Mouse (Mus musculus) C2C12 (cell line): ENCODE results near the gene Nup50. TPM values are rescaled to one million over a fixed set of nuclear protein-coding genes. Genes with fewer than 3 reads are reported as not detected.

Source experiments
- H3K27me3 ChIP-seq: one replicate; pipeline ENCODE4 v1.6.1; 2011; ENCODE audit not compliant: control insufficient read depth, insufficient read depth, insufficient read length
- H3K36me3 ChIP-seq: one replicate; pipeline ENCODE4 v1.6.1; 2011; ENCODE audit not compliant: control insufficient read depth, insufficient read depth
- H3K4me3 ChIP-seq: one replicate; pipeline ENCODE4 v1.5.1; 2011; ENCODE audit warnings: mild to moderate bottlenecking, control low read depth; ENCODE audit not compliant: poor library complexity, insufficient read depth, severe bottlenecking
- H3K79me2 ChIP-seq: one replicate; pipeline ENCODE4 v1.6.1; 2011; ENCODE audit not compliant: control insufficient read depth, insufficient read depth
- H3K79me3 ChIP-seq: one replicate; pipeline ENCODE4 v1.6.1; 2011; ENCODE audit warnings: low read depth, control low read depth
- H3ac ChIP-seq: one replicate; pipeline ENCODE3; 2011; ENCODE audit warnings: low read depth; ENCODE audit not compliant: control insufficient read depth, insufficient read length
- CEBPB ChIP-seq: IDR thresholded peaks from one replicate; pipeline ENCODE4 v1.6.1; 2011; ENCODE audit warnings: low read depth, mild to moderate bottlenecking, control low read depth, moderate library complexity
- CTCF ChIP-seq: IDR thresholded peaks from one replicate; pipeline ENCODE4 v1.5.1; 2011; ENCODE audit not compliant: control insufficient read depth, insufficient read depth, insufficient read length
- FOSL1 ChIP-seq: IDR thresholded peaks from one replicate; pipeline ENCODE4 v1.8.0; 2011; ENCODE audit warnings: mild to moderate bottlenecking, low read length; ENCODE audit not compliant: poor library complexity, insufficient read depth, severe bottlenecking
- MAX ChIP-seq: IDR thresholded peaks from one replicate; pipeline ENCODE4 v1.6.1; 2011; ENCODE audit warnings: mild to moderate bottlenecking, control low read depth
- MYOD1 ChIP-seq: IDR thresholded peaks from one replicate; pipeline ENCODE4 v1.6.1; 2011; ENCODE audit warnings: low read depth; ENCODE audit not compliant: control insufficient read depth, insufficient read length
- MYOG ChIP-seq: IDR thresholded peaks from one replicate; pipeline ENCODE4 v1.6.1; 2011; ENCODE audit not compliant: control insufficient read depth, insufficient read length; ENCODE audit errors: extremely low read depth
- USF1 ChIP-seq: IDR thresholded peaks from one replicate; pipeline ENCODE4 v1.6.1; 2011; ENCODE audit warnings: low read depth, mild to moderate bottlenecking, control low read depth, moderate library complexity
- microRNA-seq: library from miRNA; unstranded; fragments of <30 nt; microRNA quantifications from one replicate; pipeline ENCODE4, GENCODE M21; 2019; ENCODE audit warnings: borderline microRNAs expressed
- polyA plus RNA-seq: library from polyadenylated mRNA; unstranded; fragments of >200 nt; fragmentation: generic; extraction: Trizol; gene quantifications from one replicate; pipeline ENCODE4 v1.2.1, GENCODE M21; 2012; ENCODE audit warnings: missing spikeins

The Nup50 gene
- polyA plus RNA-seq, 1 experiment, result 54.0 TPM

DNA sequence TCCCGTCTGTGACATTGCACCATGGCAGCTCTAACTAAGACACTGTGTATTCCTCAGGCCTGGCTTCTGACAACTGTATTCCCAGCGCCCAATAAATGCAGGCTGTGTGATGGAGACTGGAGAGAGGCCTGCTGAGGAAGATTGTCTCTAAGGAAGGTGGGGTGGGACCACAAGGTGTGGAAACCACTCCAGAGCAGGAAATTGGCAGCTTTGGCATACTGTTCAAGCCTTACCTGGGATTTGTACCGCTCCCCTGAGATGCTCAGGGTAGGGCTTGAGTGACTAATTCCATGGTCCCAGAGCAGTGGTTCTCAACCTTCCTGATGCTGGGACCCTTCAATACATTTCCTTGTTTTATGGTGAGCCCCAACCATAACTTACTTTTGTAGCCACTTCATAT is 65.9 kb downstream of the Nup50 start:
- no peaks in the 10 kb centered on the region for H3K27me3 ChIP-seq
- no peaks in the 10 kb centered on the region for H3K36me3 ChIP-seq
- H3K79me2 ChIP-seq, result peaks cover 31% of the 10 kb centered on the region
- no peak overlapping the region for H3ac ChIP-seq
- H3K4me3 ChIP-seq, result no peak overlapping the region
- peaks cover 8% of the 10 kb centered on the region for H3K79me3 ChIP-seq
- no peak for TF ChIP-seq MAX
- no peak for TF ChIP-seq CTCF
- no peak for TF ChIP-seq FOSL1

DNA sequence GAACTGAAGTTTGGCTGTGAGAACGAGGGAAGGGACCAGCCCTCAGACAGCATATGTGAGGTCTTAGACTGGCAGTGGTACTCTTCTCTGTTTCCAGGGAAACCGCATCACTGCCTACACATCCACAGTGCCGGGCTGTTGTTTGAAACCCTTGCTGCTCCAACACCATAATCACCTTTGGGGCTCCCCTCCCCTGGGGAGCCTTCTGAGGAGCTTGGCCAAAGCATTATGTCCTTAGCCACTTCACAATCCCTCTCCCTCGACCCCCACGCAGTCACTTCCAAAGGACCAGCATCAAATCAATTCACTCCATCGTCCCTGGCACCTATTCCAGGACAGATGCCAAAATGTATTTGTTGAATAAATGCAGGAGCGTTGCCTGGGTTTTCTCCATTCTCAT is 66.6 kb downstream of the Nup50 start:
- no peak overlapping the region for H3ac ChIP-seq
- H3K4me3 ChIP-seq, result no peak overlapping the region
- peaks cover 5% of the 10 kb centered on the region for H3K79me3 ChIP-seq
- no peak for TF ChIP-seq MAX
- TF ChIP-seq MYOG, result no peak
- no peak for TF ChIP-seq USF1
- TF ChIP-seq CEBPB, result no peak
- TF ChIP-seq CTCF, result no peak
- no peak for TF ChIP-seq FOSL1
- no peak for TF ChIP-seq MYOD1
- no peaks in the 10 kb centered on the region for H3K36me3 ChIP-seq
- H3K27me3 ChIP-seq, result peaks cover 3% of the 10 kb centered on the region
- H3K79me2 ChIP-seq, result peaks cover 25% of the 10 kb centered on the region

Small RNA genes within 50 kb of the gene (microRNA-seq; reads per million reads assigned to microRNA genes)
- 39.6 reads per million, percentile 68 among the genes with 10 or more reads in this experiment for gene Mir1249

Other genes starting within 250 kb of the Nup50 start
- gene Arhgap8, start 203.4 kb upstream of the Nup50 start, polyA plus RNA-seq, result not detected
- gene Phf21b, start 67.4 kb upstream of the Nup50 start, polyA plus RNA-seq, result 0.26 TPM
- 0.06 TPM for gene Gm29666, start 3.4 kb upstream of the Nup50 start, polyA plus RNA-seq
- 30.4 TPM for gene 5031439G07Rik, start 65.1 kb downstream of the Nup50 start, polyA plus RNA-seq
- not detected for gene Upk3a, start 93.7 kb downstream of the Nup50 start, polyA plus RNA-seq
- gene Fam118a, start 105.5 kb downstream of the Nup50 start, polyA plus RNA-seq, result 24.5 TPM
- 0.01 TPM for gene Smc1b, start 208.6 kb downstream of the Nup50 start, polyA plus RNA-seq
- gene Ribc2, start 208.7 kb downstream of the Nup50 start, polyA plus RNA-seq, result not detected